Mouse (Mus musculus) layer of hippocampus, adult 9-10 months (tissue): ENCODE results near the gene Scnn1a.

Source experiments
- DNase-seq: peaks from one replicate; pipeline ENCODE4 v3.0.0; 2022; ENCODE audit warnings: low spot score

Gene Scnn1a

DNA sequence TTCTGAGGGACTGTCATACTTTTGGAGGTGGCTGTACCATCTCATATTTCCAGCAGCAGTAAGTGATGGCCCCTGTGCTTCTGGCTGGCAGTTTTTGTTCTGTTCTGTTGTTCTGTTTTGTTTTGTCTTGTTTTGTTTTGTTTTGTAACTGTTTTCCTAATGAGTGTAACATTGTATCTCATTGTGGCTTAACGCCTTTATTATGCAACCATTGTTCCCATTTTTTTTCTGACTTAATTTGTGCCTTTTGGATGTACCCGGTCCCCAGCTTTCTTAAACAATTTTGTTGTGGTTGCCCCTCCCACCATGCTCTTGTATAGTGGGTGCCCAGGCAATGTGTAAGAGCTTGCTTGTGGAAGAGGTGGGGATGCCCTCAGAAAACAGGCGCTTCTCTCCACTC lies 21.7 kb downstream of the Scnn1a start:
- DNase-seq = no peak

DNA sequence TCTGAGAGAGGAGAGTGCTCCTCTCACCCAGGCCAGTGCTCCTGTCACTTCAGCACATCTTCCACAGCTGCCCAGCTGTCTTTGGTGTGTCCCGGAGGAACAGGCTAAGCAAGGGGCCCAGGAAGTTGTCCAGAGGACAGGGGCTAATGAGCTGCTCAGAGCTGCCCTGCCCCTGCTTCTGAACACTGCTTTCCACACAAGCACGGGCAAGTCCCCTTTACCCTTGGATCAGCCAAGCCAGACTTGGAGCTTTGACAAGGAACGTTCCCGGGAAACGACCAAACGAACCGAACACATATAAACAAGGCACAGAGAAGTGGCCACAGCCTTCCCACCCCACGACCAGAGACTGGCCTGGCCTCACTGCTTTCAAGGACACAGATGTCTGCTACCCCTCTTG lies 23.6 kb downstream of the Scnn1a start:
- no peak for DNase-seq

DNA sequence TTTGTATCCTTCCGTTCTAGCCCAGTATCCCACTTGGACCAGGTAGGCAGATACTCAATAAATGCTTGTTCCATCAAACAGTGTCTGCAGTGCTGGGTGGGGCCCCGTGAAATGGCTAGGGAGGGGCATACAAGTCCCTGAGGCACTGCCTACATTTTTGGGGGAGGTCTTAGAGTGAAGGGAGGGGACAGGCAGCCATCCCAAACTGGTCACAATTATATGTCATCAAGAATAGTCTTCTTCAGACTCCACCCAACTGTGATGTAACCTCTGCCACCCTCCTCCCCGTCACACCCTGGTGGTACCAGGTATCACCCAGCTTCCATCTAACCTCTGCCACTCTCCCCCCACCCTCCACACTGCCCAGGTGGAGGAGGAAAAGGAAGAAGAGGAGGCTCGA lies 24.4 kb downstream of the Scnn1a start:
- no peak for DNase-seq

DNA sequence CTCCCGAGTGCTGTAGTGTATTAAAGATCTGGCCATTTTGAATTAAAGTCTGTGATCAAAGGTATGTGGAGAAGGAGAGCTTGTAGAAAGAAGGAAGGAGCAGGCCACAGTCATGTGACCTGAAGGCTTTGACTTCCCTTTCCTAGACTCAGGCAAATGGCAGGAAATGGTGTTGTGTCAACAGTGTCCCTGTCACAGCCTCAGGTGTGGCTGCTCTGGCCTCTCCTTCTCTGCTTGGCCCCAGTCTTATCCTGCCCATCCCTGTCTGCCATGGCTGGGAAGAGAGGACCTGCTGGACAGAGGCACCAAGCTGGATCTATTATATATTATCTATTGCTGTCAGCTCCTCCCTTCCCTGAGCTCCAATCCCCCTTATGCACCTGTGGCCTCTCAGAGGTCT lies 25.2 kb downstream of the Scnn1a start:
- no peak for DNase-seq

DNA sequence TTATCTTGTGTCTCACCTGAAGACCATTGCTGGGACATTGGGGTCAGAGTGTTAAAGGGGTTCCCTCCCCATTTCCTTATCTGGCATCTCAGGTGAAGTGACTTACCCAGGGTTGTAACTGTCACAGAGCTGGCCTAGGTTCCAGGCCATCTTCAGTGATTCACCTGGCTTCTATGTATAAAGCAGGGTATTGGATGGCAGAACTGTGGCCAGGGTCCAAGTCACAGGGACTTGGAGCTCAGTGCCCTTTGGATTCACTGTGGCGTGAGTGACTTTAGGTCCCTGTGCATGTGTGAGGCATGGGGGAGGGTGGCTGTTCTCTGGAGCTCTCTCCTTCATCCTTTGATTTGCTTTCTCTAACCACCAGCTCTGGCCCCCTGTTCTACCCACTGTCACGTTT lies 25.6 kb downstream of the Scnn1a start:
- no peak for DNase-seq

- no peak for DNase-seq
Observed at GRCm38 (mm10) chr6:125348721-125349574, 28.5 kb downstream of the Scnn1a start, which contains the start of gene Tnfrsf1a. TSS of gene Tnfrsf1a (plus strand) at chr6:125349362.

DNA sequence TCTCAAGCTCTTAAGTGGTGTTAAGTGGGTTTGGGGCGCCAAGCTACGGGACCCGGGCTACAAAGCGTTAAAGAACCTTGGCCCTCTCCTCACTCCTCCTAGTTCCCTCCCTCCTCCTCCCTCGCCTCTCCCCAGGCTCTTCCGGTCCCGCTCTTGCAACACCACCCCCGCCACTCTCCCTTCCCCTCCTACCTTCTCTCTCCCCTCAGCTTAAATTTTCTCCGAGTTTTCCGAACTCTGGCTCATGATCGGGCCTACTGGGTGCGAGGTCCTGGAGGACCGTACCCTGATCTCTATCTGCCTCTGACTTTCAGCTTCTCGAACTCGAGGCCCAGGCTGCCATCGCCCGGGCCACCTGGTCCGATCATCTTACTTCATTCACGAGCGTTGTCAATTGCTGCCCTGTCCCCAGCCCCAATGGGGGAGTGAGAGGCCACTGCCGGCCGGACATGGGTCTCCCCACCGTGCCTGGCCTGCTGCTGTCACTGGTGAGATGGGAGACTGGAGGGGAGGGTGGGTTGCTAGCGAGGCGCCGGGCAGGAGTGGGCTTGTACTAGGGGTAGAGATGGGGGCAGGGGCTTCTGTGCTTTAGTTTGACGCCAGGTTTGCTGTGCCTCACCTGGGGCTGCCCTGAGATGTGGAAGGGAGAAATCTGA lies 29.2 kb downstream of the Scnn1a start:
- DNase-seq = no peak

- no peak for DNase-seq
Observed at GRCm38 (mm10) chr6:125350231-125350994, 30.0 kb downstream of the Scnn1a start.

- no peak for DNase-seq
Observed at GRCm38 (mm10) chr6:125350995-125351324, 30.5 kb downstream of the Scnn1a start.

DNA sequence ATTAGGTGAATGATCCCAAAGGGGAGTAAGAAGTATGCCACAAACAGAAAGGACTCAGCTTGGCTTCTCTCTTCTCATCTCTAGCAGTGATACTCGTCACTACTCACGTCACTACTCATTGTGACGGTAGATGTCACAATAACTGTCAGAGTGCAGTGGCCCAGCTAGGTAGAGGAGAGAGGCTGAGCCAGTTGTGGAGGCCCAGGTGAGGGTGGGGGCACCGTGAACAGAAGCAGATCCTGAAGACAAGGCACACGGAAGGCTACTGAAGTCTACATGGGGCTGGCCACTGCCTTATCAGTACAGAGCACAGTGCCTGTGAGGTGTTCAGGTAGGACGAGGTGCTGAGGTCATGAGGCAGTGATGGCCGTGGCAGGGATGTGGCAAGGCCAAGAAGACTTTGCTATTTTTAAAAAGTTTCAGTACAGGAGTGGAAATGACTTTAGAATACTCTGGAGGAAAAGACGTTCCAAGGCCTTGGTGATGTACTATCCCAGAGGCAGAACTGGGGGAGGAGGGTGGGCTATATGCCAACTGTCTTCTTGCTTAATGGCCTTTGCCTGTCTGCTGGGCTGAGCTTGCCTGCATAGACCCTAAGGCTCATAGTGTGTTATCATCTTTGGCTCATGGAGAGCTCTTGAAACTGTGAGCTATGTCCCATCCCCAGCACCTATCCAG lies 31.0 kb downstream of the Scnn1a start:
- no peak for DNase-seq

DNA sequence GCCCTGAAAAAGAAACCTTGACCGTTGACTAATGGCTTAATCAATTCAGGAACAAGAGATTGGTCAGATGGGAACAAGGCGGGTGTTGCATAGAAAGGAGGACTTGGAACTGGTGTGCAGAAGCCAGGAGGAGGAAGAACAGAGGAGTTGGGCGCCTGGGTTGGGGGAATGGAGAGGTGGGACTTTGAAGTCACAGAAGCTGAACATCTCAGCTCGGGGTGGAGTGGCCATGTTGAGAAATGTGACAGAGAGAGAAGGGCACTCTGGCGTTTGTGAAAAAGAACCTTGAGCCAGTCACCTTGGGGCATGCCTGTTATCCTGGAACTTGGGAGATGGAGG lies 31.6 kb downstream of the Scnn1a start:
- no peak for DNase-seq

DNA sequence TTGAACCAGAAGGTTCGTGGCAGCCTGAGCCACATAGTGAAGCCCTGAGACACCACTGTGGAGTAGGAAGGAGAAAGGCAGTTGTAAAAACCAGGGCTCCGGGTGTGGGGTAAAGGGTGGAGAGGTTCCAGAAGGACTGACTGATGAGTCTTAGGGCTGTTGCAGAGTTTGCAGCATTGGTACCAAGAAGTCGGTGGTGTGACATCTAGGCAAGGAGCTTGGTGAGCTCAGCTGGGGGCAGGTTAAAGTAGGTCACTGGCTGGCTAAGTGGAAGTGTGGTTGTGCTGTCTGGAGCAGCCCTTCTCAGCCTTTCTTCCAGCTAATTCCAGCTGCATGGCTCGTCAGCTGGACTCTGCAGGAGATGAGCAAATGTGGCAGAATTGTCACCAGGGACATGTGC lies 32.4 kb downstream of the Scnn1a start:
- DNase-seq = no peak

GRCm38 (mm10) chr6:125353221-125353620 lies 32.8 kb downstream of the Scnn1a start:
- no peak for DNase-seq

DNA sequence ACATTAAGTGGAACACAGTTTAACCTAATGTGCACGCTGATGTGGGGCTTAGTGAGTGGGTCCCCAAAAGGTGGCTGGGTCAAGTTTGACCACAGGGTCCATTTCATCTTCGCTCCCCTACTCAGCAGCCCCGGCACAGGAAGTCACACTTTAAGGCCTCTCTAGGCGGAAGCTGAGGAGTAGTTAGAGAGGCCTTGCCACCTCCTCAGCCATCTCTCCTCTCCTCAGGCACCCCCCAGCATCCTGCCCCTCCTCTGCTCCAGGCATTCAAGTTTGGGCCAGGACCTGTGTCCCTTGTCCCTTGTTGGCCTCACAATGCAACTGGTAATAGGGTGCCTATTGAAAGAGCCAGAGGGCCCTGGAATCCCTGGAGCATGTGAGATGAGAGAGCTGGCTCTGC lies 33.2 kb downstream of the Scnn1a start:
- DNase-seq = no peak

- no peak for DNase-seq
Observed at GRCm38 (mm10) chr6:125354352-125355151, 34.1 kb downstream of the Scnn1a start.

GRCm38 (mm10) chr6:125355197-125355741 lies 34.8 kb downstream of the Scnn1a start:
- no peak for DNase-seq

GRCm38 (mm10) chr6:125356264-125356663 lies 35.8 kb downstream of the Scnn1a start:
- no peak for DNase-seq

DNA sequence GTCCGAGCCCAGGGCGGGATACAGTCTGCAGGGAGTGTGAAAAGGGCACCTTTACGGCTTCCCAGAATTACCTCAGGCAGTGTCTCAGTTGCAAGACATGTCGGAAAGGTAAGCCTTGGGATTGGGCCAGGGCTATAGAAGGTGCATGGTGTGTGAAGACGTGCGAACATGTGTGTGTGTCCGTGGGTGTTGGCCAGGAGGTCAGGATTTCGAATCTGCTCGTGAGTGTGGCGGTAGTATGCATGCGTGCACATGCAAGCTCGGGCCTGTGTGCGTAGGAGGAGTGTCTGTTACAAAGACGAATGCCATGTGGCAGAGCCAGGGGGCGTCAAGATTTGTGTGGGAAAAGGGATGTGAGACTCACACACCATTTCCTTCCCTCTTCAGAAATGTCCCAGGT lies 36.9 kb downstream of the Scnn1a start:
- DNase-seq = no peak

DNA sequence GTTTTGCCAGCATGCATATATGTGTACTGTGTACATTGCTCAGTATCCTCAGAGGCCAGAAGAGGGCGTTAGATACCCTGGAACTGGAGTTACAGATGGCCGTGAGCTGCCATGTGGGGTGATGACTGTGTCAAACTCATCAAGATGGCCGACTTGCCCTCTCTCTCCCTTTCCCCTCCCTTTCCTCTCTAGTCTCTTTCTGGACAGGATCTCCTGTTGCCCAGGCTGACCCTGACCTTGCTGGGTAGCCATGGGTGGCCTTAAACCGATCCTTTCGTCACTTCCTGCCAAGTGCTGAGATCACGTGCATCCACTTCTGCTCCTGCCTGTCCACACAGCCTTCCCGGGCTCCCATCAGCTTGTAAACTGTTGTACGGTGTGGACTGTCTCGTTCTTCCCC lies 39.5 kb downstream of the Scnn1a start:
- no peak for DNase-seq

GRCm38 (mm10) chr6:125360846-125361245 lies 40.4 kb downstream of the Scnn1a start:
- DNase-seq = no peak
